Mouse (Mus musculus) megakaryocyte, embryonic 14.5 days (primary cell): Measurements from ENCODE around the gene Agfg2. TPM values are rescaled to one million over a fixed set of nuclear protein-coding genes. Genes with fewer than 3 reads are reported as not detected.
A peak's percentile ranks its signal among the peaks of the same experiment; 100 is the strongest.

ENCODE experiments used
- H3K27me3 ChIP-seq: replicated peaks from 2 replicates; pipeline ENCODE3; 2012; ENCODE audit warnings: inconsistent platforms
- H3K36me3 ChIP-seq: replicated peaks from 2 replicates; pipeline ENCODE3; 2012; ENCODE audit warnings: low read length, inconsistent platforms, mixed read lengths
- H3K4me1 ChIP-seq: 2 replicates; pipeline ENCODE4 v1.6.1; 2012; ENCODE audit warnings: inconsistent platforms
- H3K4me3 ChIP-seq: replicated peaks from 2 replicates; pipeline ENCODE3; 2012; ENCODE audit warnings: moderate library complexity, mild to moderate bottlenecking, inconsistent platforms
- H3K9me3 ChIP-seq: 2 replicates; pipeline ENCODE4 v1.6.1; 2012; ENCODE audit warnings: inconsistent platforms
- FLI1 ChIP-seq: IDR thresholded peaks from 2 replicates; pipeline ENCODE4 v1.6.1; 2012; ENCODE audit warnings: low read length, inconsistent platforms, mixed read lengths
- GATA1 ChIP-seq: IDR thresholded peaks from 3 replicates; pipeline ENCODE4 v1.6.1; 2012; ENCODE audit warnings: mixed read lengths, low read length, inconsistent platforms, borderline replicate concordance
- polyA plus RNA-seq: library from polyadenylated mRNA; stranded (reverse); fragments of >175 nt; gene quantifications from 2 replicates; pipeline ENCODE4 v1.2.3, GENCODE M21; 2012; ENCODE audit warnings: low replicate concordance; ENCODE audit not compliant: insufficient read depth

The Agfg2 gene
- polyA plus RNA-seq, 1 experiment, result 58.4 TPM

GRCm38 (mm10) chr5:137647827-137648601 lies 36.5 kb downstream of the Agfg2 start:
- Histone ChIP-seq H3K27me3 (peaks cover 8% of the 10 kb centered on the region), H3K9me3 (no peaks in the 10 kb centered on the region), H3K36me3 (peaks cover 44% of the 10 kb centered on the region), H3K4me3 (peak overlapping the region; percentile 50), H3K4me1 (peaks cover 40% of the 10 kb centered on the region)
- TF ChIP-seq GATA1, result no peak
- TF ChIP-seq FLI1, result no peak

GRCm38 (mm10) chr5:137645652-137646091 lies 38.9 kb downstream of the Agfg2 start, which contains the start of gene Irs3:
Gene Irs3, minus strand, starts transcription at chr5:137645714.
- H3K27me3 ChIP-seq, result peaks cover 8% of the 10 kb centered on the region
- H3K4me3 ChIP-seq, result peak within 1 kb of the TSS; percentile 80
- peaks cover 44% of the 10 kb centered on the region for H3K36me3 ChIP-seq
- TF ChIP-seq GATA1 (no peak), FLI1 (no peak)
- peaks cover 50% of the 10 kb centered on the region for H3K4me1 ChIP-seq
- H3K9me3 ChIP-seq, result no peaks in the 10 kb centered on the region

GRCm38 (mm10) chr5:137645091-137645651 lies 39.4 kb downstream of the Agfg2 start:
- Histone ChIP-seq H3K9me3 (no peaks in the 10 kb centered on the region), H3K27me3 (peaks cover 8% of the 10 kb centered on the region), H3K4me3 (peak overlapping the region; percentile 80), H3K4me1 (peaks cover 55% of the 10 kb centered on the region), H3K36me3 (peaks cover 45% of the 10 kb centered on the region)
- no peak for TF ChIP-seq FLI1

- no peak for TF ChIP-seq GATA1
- TF ChIP-seq FLI1, result no peak
- H3K27me3 ChIP-seq, result peaks cover 8% of the 10 kb centered on the region
- H3K9me3 ChIP-seq, result no peaks in the 10 kb centered on the region
- H3K4me3 ChIP-seq, result no peak overlapping the region
- peaks cover 61% of the 10 kb centered on the region for H3K4me1 ChIP-seq
- peaks cover 47% of the 10 kb centered on the region for H3K36me3 ChIP-seq
Observed at GRCm38 (mm10) chr5:137644484-137644883, 40.0 kb downstream of the Agfg2 start.

GRCm38 (mm10) chr5:137642886-137643285 lies 41.6 kb downstream of the Agfg2 start:
- Histone ChIP-seq H3K4me3 (no peak overlapping the region), H3K36me3 (peaks cover 60% of the 10 kb centered on the region), H3K4me1 (peaks cover 58% of the 10 kb centered on the region), H3K9me3 (no peaks in the 10 kb centered on the region), H3K27me3 (peaks cover 8% of the 10 kb centered on the region)
- TF ChIP-seq GATA1 (no peak), FLI1 (no peak)

GRCm38 (mm10) chr5:137641054-137641453 lies 43.5 kb downstream of the Agfg2 start, which contains the start of gene Sap25:
Gene Sap25, plus strand, starts transcription at chr5:137641334.
- H3K9me3 ChIP-seq, result no peaks in the 10 kb centered on the region
- H3K36me3 ChIP-seq, result peaks cover 79% of the 10 kb centered on the region
- no peak for TF ChIP-seq FLI1
- H3K27me3 ChIP-seq, result peaks cover 8% of the 10 kb centered on the region
- H3K4me1 ChIP-seq, result peaks cover 59% of the 10 kb centered on the region
- H3K4me3 ChIP-seq, result no peak within 1 kb of the TSS

GRCm38 (mm10) chr5:137639472-137639871 lies 45.1 kb downstream of the Agfg2 start:
- peaks cover 1% of the 10 kb centered on the region for H3K27me3 ChIP-seq
- H3K4me1 ChIP-seq, result peaks cover 55% of the 10 kb centered on the region
- H3K9me3 ChIP-seq, result no peaks in the 10 kb centered on the region
- peaks cover 92% of the 10 kb centered on the region for H3K36me3 ChIP-seq
- TF ChIP-seq GATA1, result no peak
- TF ChIP-seq FLI1, result no peak
- H3K4me3 ChIP-seq, result peak overlapping the region; percentile 4

- TF ChIP-seq FLI1 (no peak), GATA1 (no peak)
- no peaks in the 10 kb centered on the region for H3K9me3 ChIP-seq
- H3K4me1 ChIP-seq, result peaks cover 71% of the 10 kb centered on the region
- peaks cover 62% of the 10 kb centered on the region for H3K36me3 ChIP-seq
- no peak overlapping the region for H3K4me3 ChIP-seq
- no peaks in the 10 kb centered on the region for H3K27me3 ChIP-seq
Observed at GRCm38 (mm10) chr5:137633397-137634084, 51.0 kb downstream of the Agfg2 start.

- TF ChIP-seq GATA1 (no peak), FLI1 (no peak; the same call in 1 of the 2 replicates)
- Histone ChIP-seq H3K36me3 (peaks cover 42% of the 10 kb centered on the region), H3K4me1 (peaks cover 71% of the 10 kb centered on the region)
Observed at GRCm38 (mm10) chr5:137631591-137631990, 52.9 kb downstream of the Agfg2 start.

GRCm38 (mm10) chr5:137631171-137631570 lies 53.4 kb downstream of the Agfg2 start:
- peaks cover 38% of the 10 kb centered on the region for H3K36me3 ChIP-seq
- H3K4me1 ChIP-seq, result peaks cover 69% of the 10 kb centered on the region
- no peaks in the 10 kb centered on the region for H3K9me3 ChIP-seq
- no peaks in the 10 kb centered on the region for H3K27me3 ChIP-seq
- 0 out of 2 replicates have a peak, but pooled peaks have one; percentile 39 for TF ChIP-seq FLI1
- no peak for TF ChIP-seq GATA1
- peak overlapping the region; percentile 100 for H3K4me3 ChIP-seq

More at GRCm38 (mm10) chr5:137631591-137631990, 52.9 kb downstream of the Agfg2 start:
- Histone ChIP-seq H3K27me3 (no peaks in the 10 kb centered on the region), H3K9me3 (no peaks in the 10 kb centered on the region), H3K4me3 (peak overlapping the region; percentile 100)
